In genomic region chr6:116896132-116896630, GRCm38 (mm10) we compare ENCODE assay signal across 24 mouse cellular contexts.
DNase-seq lines count a peak whose midpoint lies in the region; ATAC-seq and TF ChIP-seq lines count a peak whose summit lies in the region.
"Had no signal": no experiment of that assay in that cellular context is flagged by ENCODE, and none has a peak within 500 bp of the region (broad histone marks: within the 10 kb centered on the region; RNA-seq: fewer than 3 reads in every experiment).

No protein-coding gene starts in this region.

- no peak for TF ChIP-seq CTCF in lung, embryonic 14.5 days (IDR thresholded peaks at IDR 0.05; ENCODE audit: low read depth)
- TF ChIP-seq CTCF in lung, postnatal 0 days (IDR thresholded peaks at IDR 0.05): no peak

- H3K27ac ChIP-seq in heart, embryonic 12.5 days (ENCODE audit: poor library complexity, severe bottlenecking): no peak overlapping the region
- H3K27ac ChIP-seq in lung, embryonic 14.5 days (ENCODE audit: low read depth): peak overlapping the region; percentile 60
- no peak overlapping the region for H3K27ac ChIP-seq in lung, postnatal 0 days (ENCODE audit: low read length)
- H3K27ac ChIP-seq in embryonic facial prominence, embryonic 14.5 days (replicated peaks; ENCODE audit: low read depth, low read length): peak overlapping the region; percentile 0; the same call in 1 of the 2 replicates
- H3K27ac ChIP-seq: embryonic facial prominence, embryonic 15.5 days; gastrocnemius, adult 2 months; heart, adult 2 months; heart, embryonic 10.5 days; hindbrain, embryonic 12.5 days; hindbrain, embryonic 15.5 days had no signal

- H3K36me3 ChIP-seq in heart, embryonic 12.5 days: no peaks in the 10 kb centered on the region
- H3K36me3 ChIP-seq in lung, embryonic 14.5 days (ENCODE audit: insufficient read depth): no peaks in the 10 kb centered on the region
- no peaks in the 10 kb centered on the region for H3K36me3 ChIP-seq in lung, postnatal 0 days (ENCODE audit: insufficient read depth, low read length)
- no peaks in the 10 kb centered on the region for H3K36me3 ChIP-seq in embryonic facial prominence, embryonic 14.5 days (ENCODE audit: control insufficient read depth, insufficient read depth, low read length)
- H3K36me3 ChIP-seq: embryonic facial prominence, embryonic 15.5 days; G1E; heart, embryonic 10.5 days; hindbrain, embryonic 12.5 days; hindbrain, embryonic 15.5 days had no signal

- H3K9ac ChIP-seq in heart, embryonic 12.5 days: no peak overlapping the region
- no peak overlapping the region for H3K9ac ChIP-seq in lung, embryonic 14.5 days
- H3K9ac ChIP-seq in lung, postnatal 0 days (replicated peaks; ENCODE audit: low read depth): no peak overlapping the region
- H3K9ac ChIP-seq in embryonic facial prominence, embryonic 14.5 days (ENCODE audit: low read depth, low read length): no peak overlapping the region
- H3K9ac ChIP-seq: embryonic facial prominence, embryonic 15.5 days; forebrain, postnatal 0 days; hindbrain, embryonic 12.5 days; hindbrain, embryonic 15.5 days had no signal

- H3K9me3 ChIP-seq in heart, embryonic 12.5 days (replicated peaks): no peaks in the 10 kb centered on the region
- no peaks in the 10 kb centered on the region for H3K9me3 ChIP-seq in lung, embryonic 14.5 days (ENCODE audit: low read depth, low read length)
- H3K9me3 ChIP-seq in lung, postnatal 0 days (ENCODE audit: low read length): no peaks in the 10 kb centered on the region
- H3K9me3 ChIP-seq in embryonic facial prominence, embryonic 14.5 days (ENCODE audit: control insufficient read depth, low read length): no peaks in the 10 kb centered on the region
- H3K9me3 ChIP-seq: embryonic facial prominence, embryonic 15.5 days; heart, embryonic 10.5 days; hindbrain, embryonic 12.5 days; hindbrain, embryonic 15.5 days had no signal

- no peak for TF ChIP-seq EP300 in lung, postnatal 0 days (IDR thresholded peaks at IDR 0.05)

- DNase-seq in heart, adult 11 months: peak; percentile 50
- peak; percentile 11 for DNase-seq in lung, embryonic 14.5 days
- DNase-seq in lung, postnatal 0 days (ENCODE audit: low spot score): no peak
- DNase-seq in embryonic facial prominence, embryonic 14.5 days (ENCODE audit: low spot score): no peak
- no peak for DNase-seq in embryo, embryonic 10 days (ENCODE audit: low spot score)
- DNase-seq: adrenal gland, postnatal 10 days; adrenal gland, postnatal 36 days; B cell, adult 2 months; cerebellum, adult 18-20 months; cerebellum, adult 9-10 months; cerebellum, postnatal 14 days; forebrain, postnatal 0 days; gastrocnemius, adult 2 months; gastrocnemius, postnatal 25 days; heart, adult 2 months had no signal

- no peak overlapping the region for H3K4me3 ChIP-seq in heart, embryonic 12.5 days
- H3K4me3 ChIP-seq in lung, embryonic 14.5 days (ENCODE audit: low read depth, low read length): no peak overlapping the region
- H3K4me3 ChIP-seq in lung, postnatal 0 days (ENCODE audit: low read depth, low read length): no peak overlapping the region
- no peak overlapping the region for H3K4me3 ChIP-seq in embryonic facial prominence, embryonic 14.5 days (ENCODE audit: low read depth, low read length)
- H3K4me3 ChIP-seq: embryonic facial prominence, embryonic 15.5 days; gastrocnemius, adult 2 months; heart, adult 2 months; heart, embryonic 10.5 days; hindbrain, embryonic 12.5 days; hindbrain, embryonic 15.5 days had no signal

- 79% methylated on average over 4 of the region's 4 CpGs for WGBS in heart, embryonic 12.5 days
- 47% methylated on average over 4 of the region's 4 CpGs for WGBS in lung, embryonic 14.5 days
- WGBS in lung, postnatal 0 days: 51% methylated on average over 4 of the region's 4 CpGs
- 74% methylated on average over 4 of the region's 4 CpGs for WGBS in embryonic facial prominence, embryonic 14.5 days

- no peak overlapping the region for H3K4me2 ChIP-seq in heart, embryonic 12.5 days
- no peak overlapping the region for H3K4me2 ChIP-seq in lung, embryonic 14.5 days
- H3K4me2 ChIP-seq in lung, postnatal 0 days (replicated peaks; ENCODE audit: low read depth, low read length): no peak overlapping the region
- no peak overlapping the region for H3K4me2 ChIP-seq in embryonic facial prominence, embryonic 14.5 days (ENCODE audit: low read depth, low read length)
- H3K4me2 ChIP-seq: embryonic facial prominence, embryonic 15.5 days; hindbrain, embryonic 12.5 days; hindbrain, embryonic 15.5 days had no signal

- H3K27me3 ChIP-seq in heart, embryonic 12.5 days (replicated peaks): no peaks in the 10 kb centered on the region
- H3K27me3 ChIP-seq in lung, embryonic 14.5 days (ENCODE audit: insufficient read depth, low read length): no peaks in the 10 kb centered on the region
- H3K27me3 ChIP-seq in lung, postnatal 0 days (replicated peaks; ENCODE audit: insufficient read depth, low read length): no peaks in the 10 kb centered on the region
- H3K27me3 ChIP-seq in embryonic facial prominence, embryonic 14.5 days (replicated peaks; ENCODE audit: control insufficient read depth, insufficient read depth, low read length): no peaks in the 10 kb centered on the region
- H3K27me3 ChIP-seq: CH12.LX; embryonic facial prominence, embryonic 15.5 days; hindbrain, embryonic 12.5 days; hindbrain, embryonic 15.5 days; Patski had no signal

- no peak for ATAC-seq in heart, embryonic 12.5 days (ENCODE audit: insufficient number of reproducible peaks, low FRiP score)
- no peak for ATAC-seq in lung, embryonic 14.5 days (ENCODE audit: insufficient read depth)
- no peak for ATAC-seq in lung, postnatal 0 days
- no peak for ATAC-seq in embryonic facial prominence, embryonic 14.5 days (ENCODE audit: low read depth)
- ATAC-seq: forebrain, embryonic 14.5 days; forebrain, postnatal 0 days; Patski had no signal

- H3K4me1 ChIP-seq in heart, embryonic 12.5 days (replicated peaks): peaks cover 5% of the 10 kb centered on the region; the same call in 1 of the 2 replicates
- peaks cover 12% of the 10 kb centered on the region for H3K4me1 ChIP-seq in lung, embryonic 14.5 days (ENCODE audit: insufficient read depth)
- 0 out of 2 replicates have a peak, but pooled peaks cover 3% of the 10 kb centered on the region for H3K4me1 ChIP-seq in lung, postnatal 0 days (ENCODE audit: insufficient read depth, low read depth, low read length)
- peaks cover 13% of the 10 kb centered on the region for H3K4me1 ChIP-seq in embryonic facial prominence, embryonic 14.5 days (ENCODE audit: control insufficient read depth, insufficient read depth, low read length)
- H3K4me1 ChIP-seq: heart, embryonic 10.5 days had no signal

Comparison
In these comparisons a context has a peak if more than half of its experiments do, and no peak if none do; other contexts are left out.
1. DNase-seq: peak in heart, adult 11 months (single experiment) and lung, embryonic 14.5 days (single experiment); none in lung, postnatal 0 days (single experiment), embryonic facial prominence, embryonic 14.5 days (single experiment) and embryo, embryonic 10 days (single experiment).
2. H3K27ac ChIP-seq: peak in lung, embryonic 14.5 days (single experiment) and embryonic facial prominence, embryonic 14.5 days (single experiment); none in heart, embryonic 12.5 days (single experiment) and lung, postnatal 0 days (single experiment).